Mouse (Mus musculus) liver, embryonic 14.5 days (tissue): ENCODE results near the gene Kri1.

Experiments
- CTCF ChIP-seq: IDR thresholded peaks from 2 replicates; pipeline ENCODE4 v1.5.1; 2016; ENCODE audit warnings: antibody characterized with exemption, low read depth, control low read depth
- EP300 ChIP-seq: IDR thresholded peaks from 2 replicates; pipeline ENCODE4 v1.6.1; 2016; ENCODE audit warnings: antibody characterized with exemption, low read depth

DNA sequence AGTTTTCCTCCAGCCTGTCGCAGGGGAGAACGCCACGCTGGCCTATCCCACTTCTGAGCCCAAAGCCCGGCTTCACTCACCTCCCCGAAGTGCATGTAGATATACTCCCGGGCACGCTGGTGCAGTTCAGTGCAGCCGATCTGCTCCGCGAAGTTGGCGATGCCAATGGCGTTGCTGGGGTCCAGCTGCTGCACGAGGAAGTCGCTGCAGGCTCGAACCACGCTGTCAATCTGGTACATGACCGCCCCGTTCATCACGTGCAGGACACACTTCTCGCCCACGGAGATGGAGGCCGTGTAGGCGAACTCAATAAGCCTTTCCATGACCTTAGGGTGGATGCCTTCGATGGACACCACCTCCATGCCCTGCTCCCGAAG is 50.8 kb downstream of the Kri1 start:
- no peak for TF ChIP-seq EP300
- TF ChIP-seq CTCF = no peak
